Mouse (Mus musculus) heart, adult 9 months (tissue): ENCODE measurements around the gene Lnpep.
"Not testable (repeated sequence)": the region's sequence is repeated elsewhere in the genome, so short reads cannot be mapped to it uniquely, and the experiment has no call there.

Experiments used
- DNase-seq, 2 experiments: peaks; one replicate each; pipeline ENCODE4 v3.0.0; 2022; ENCODE audit warnings: low spot score in 2 of 2

The Lnpep gene

GRCm38 (mm10) chr17:17624957-17625586 is at the start of gene Lnpep:
Gene Lnpep (minus strand): TSS chr17:17625050.
- peak; percentile 96 to 97 for DNase-seq

- DNase-seq: no peak
Measured at GRCm38 (mm10) chr17:17655829-17656176, 31.0 kb upstream of the Lnpep start.

- DNase-seq: no peak
Measured at GRCm38 (mm10) chr17:17654997-17655828, 30.4 kb upstream of the Lnpep start.

GRCm38 (mm10) chr17:17652570-17652969 is 27.7 kb upstream of the Lnpep start:
- DNase-seq: no peak

GRCm38 (mm10) chr17:17645738-17646137 is 20.9 kb upstream of the Lnpep start:
- peak; percentile 20 to 42 for DNase-seq

- no peak for DNase-seq
Measured at GRCm38 (mm10) chr17:17637387-17637786, 12.5 kb upstream of the Lnpep start.

- no peak for DNase-seq
Measured at GRCm38 (mm10) chr17:17636147-17636546, 11.3 kb upstream of the Lnpep start.

GRCm38 (mm10) chr17:17634033-17634432 is 9.2 kb upstream of the Lnpep start:
- no peak for DNase-seq

- no peak for DNase-seq
Measured at GRCm38 (mm10) chr17:17631985-17632384, 7.1 kb upstream of the Lnpep start.

- DNase-seq: not testable (repeated sequence)
Measured at GRCm38 (mm10) chr17:17628237-17628879, 3.5 kb upstream of the Lnpep start.

- no peak for DNase-seq
Measured at GRCm38 (mm10) chr17:17627558-17627957, 2.7 kb upstream of the Lnpep start.

GRCm38 (mm10) chr17:17625887-17626679 is 1.2 kb upstream of the Lnpep start:
- no peak for DNase-seq

GRCm38 (mm10) chr17:17624421-17624956 is 361 bp downstream of the Lnpep start:
- peak; percentile 94 to 95 for DNase-seq

GRCm38 (mm10) chr17:17623890-17624420 is 895 bp downstream of the Lnpep start:
- DNase-seq: peak; percentile 69 to 72

GRCm38 (mm10) chr17:17623221-17623889 is 1.5 kb downstream of the Lnpep start:
- no peak for DNase-seq

GRCm38 (mm10) chr17:17622576-17622975 is 2.3 kb downstream of the Lnpep start:
- no peak for DNase-seq

GRCm38 (mm10) chr17:17621586-17621985 is 3.3 kb downstream of the Lnpep start:
- no peak for DNase-seq

- DNase-seq: peak; percentile 51 to 52
Measured at GRCm38 (mm10) chr17:17618463-17618862, 6.4 kb downstream of the Lnpep start.

- DNase-seq: no peak
Measured at GRCm38 (mm10) chr17:17617440-17618204, 7.2 kb downstream of the Lnpep start.

- DNase-seq: no peak
Measured at GRCm38 (mm10) chr17:17612336-17612735, 12.5 kb downstream of the Lnpep start.
